Mouse (Mus musculus) T-helper 17 cell (primary cell): ENCODE results near the gene 9530003J23Rik.
"Not testable (repeated sequence)": the region's sequence is repeated elsewhere in the genome, so short reads cannot be mapped to it uniquely, and the experiment has no call there.

Experiments used
- in situ Hi-C, 2 experiments: fragments of 300-600 bp; cut with MboI, MseI; formaldehyde crosslinking; loops; 1 replicate in 1 of 2; 2 replicates in 1 of 2; pipeline ENCODE4 v1.15.1; 2025; ENCODE audit warnings: high pct_unique_total_duplicates in 2 of 2

Gene 9530003J23Rik

DNA sequence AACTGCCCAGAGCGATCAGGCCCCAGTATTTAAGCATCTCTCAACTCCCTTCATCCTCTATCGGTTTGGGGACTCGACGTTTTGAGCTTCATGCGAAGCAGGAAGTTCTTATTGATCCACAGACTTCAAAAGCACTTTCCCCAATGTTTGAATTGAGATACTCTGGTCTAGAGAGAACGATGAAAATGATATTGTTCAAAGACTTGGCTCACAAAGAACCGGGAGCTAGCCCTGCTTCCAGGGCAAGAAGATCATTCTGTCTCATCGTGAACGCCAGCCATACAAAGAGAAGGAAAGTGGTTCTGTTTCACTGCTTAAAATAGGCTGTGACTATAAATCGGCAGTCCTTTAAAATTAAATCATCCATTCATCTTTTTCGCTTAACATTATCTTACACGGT lies at the start of gene 9530003J23Rik:
Gene 9530003J23Rik (minus strand): TSS at position 101 of the 400 bp plus-strand sequence.
- in situ Hi-C loops = loop anchor here in 1 of 2 experiments (5.0 kb wide), 1 partner anchor 69 kb away; no protein-coding TSS in a partner anchor

DNA sequence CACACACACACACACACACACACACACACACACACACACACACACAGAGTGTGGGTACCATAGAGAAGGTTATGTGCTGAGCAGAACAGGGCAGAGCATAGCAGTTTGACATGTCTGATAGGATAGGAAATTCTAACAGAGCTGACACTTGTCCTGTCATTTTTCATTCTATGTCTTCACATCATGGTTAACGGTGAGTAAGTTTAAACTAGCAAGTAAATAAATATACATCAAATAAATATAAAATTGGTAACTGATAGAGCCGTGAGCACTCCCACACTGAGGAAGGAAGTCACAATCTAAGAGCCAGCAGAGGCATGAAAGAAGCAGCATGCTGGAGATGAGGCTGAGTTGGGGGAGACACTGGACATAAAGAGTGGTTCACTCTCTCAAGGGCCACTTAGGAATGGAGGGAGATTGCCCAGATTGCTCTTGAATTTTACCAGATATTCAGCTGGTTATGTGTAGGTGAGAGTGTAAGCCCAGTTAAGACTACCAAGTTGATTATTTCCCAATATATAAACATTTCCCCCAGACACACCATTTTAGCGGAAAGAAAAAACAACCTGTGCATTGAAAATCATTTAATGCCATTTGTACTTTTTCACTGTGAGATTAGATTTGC lies 48.8 kb upstream of the 9530003J23Rik start:
- in situ Hi-C loops = loop anchor here in 1 of 2 experiments (10.0 kb wide), 1 partner anchor 397 kb away; no protein-coding TSS in a partner anchor

DNA sequence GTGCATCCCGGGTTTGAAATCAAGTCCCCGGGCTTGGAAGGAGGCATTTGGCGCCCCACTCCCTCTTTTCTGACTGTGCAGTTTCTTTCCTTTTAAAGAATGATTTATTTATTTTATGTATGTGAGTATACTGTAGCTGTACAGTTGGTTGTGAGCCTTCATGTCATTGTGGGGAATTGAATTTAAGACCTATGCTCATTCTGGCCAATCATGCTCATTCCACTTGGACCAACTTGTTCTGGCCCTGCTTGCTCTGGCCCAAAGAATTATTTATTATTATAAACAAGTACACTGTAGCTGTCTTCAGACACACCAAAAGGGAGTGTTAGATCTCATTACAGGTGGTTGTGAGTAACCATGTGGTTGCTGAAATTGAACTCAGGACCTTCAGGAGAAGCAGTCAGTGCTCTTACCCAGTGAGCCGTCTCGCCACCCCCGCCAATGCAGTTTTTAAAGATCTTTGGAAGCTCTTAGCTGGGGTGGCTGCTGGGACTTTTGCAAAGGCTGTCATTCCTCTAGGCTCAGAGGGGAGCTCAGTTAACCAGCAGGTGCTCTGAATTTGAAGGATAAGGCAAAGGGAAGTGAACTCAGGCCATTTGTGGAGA lies 48.0 kb upstream of the 9530003J23Rik start:
- in situ Hi-C loops = loop anchor here in 1 of 2 experiments (10.0 kb wide), 1 partner anchor 398 kb away; no protein-coding TSS in a partner anchor

GRCm38 (mm10) chr10:117285584-117285983 lies 47.1 kb upstream of the 9530003J23Rik start:
- in situ Hi-C loops = loop anchor here in 1 of 2 experiments (10.0 kb wide), 1 partner anchor 399 kb away; no protein-coding TSS in a partner anchor

GRCm38 (mm10) chr10:117284578-117285520 lies 46.3 kb upstream of the 9530003J23Rik start:
- in situ Hi-C loops = loop anchor here in 1 of 2 experiments (10.0 kb wide), 1 partner anchor 400 kb away; no protein-coding TSS in a partner anchor

GRCm38 (mm10) chr10:117283871-117284577 lies 45.5 kb upstream of the 9530003J23Rik start:
- in situ Hi-C loops = loop anchor here in 1 of 2 experiments (10.0 kb wide), 1 partner anchor 401 kb away; no protein-coding TSS in a partner anchor

GRCm38 (mm10) chr10:117283196-117283595 lies 44.7 kb upstream of the 9530003J23Rik start:
- in situ Hi-C loops = loop anchor here in 1 of 2 experiments (10.0 kb wide), 1 partner anchor 402 kb away; no protein-coding TSS in a partner anchor

- in situ Hi-C loops = loop anchor here in 1 of 2 experiments (10.0 kb wide), 1 partner anchor 402 kb away; no protein-coding TSS in a partner anchor
Observed at GRCm38 (mm10) chr10:117282551-117282950, 44.0 kb upstream of the 9530003J23Rik start.

GRCm38 (mm10) chr10:117282049-117282448 lies 43.5 kb upstream of the 9530003J23Rik start, which contains the start of gene Lyz2:
Gene Lyz2, minus strand, starts transcription at chr10:117282321.
- in situ Hi-C loops = loop anchor here in 1 of 2 experiments (10.0 kb wide), 1 partner anchor 403 kb away; no protein-coding TSS in a partner anchor

DNA sequence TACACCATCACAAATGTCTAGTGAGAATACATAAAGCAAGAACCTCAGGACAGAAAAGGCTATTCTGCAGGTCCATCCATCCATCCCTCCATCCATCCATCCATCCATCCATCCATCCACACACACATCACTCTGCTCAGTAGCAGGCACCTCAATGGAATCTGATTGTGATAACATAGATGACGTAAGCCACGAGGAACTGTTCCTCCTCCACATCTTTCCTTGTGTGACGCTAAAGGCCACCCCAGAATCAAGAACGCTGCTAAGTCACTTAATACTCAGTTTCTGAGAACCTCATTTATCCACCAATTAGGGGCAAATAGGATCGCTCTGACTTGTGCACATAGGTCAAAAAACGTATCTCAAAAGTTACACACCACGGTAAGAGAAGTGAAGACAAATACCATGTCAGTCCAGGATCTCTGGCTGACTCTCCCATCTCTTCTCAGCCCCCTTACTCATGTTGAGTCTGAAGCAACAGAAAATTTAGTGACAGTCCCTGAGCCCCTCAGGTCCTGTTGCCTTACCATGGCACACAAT lies 42.9 kb upstream of the 9530003J23Rik start:
- in situ Hi-C loops = loop anchor here in 1 of 2 experiments (10.0 kb wide), 1 partner anchor 403 kb away; no protein-coding TSS in a partner anchor

GRCm38 (mm10) chr10:117280000-117280399 lies 41.5 kb upstream of the 9530003J23Rik start:
- in situ Hi-C loops = loop anchor here in 1 of 2 experiments (10.0 kb wide), 1 partner anchor 405 kb away; no protein-coding TSS in a partner anchor

- in situ Hi-C loops = not testable (repeated sequence)
Observed at GRCm38 (mm10) chr10:117278510-117278909, 40.0 kb upstream of the 9530003J23Rik start.

GRCm38 (mm10) chr10:117277779-117278178 lies 39.3 kb upstream of the 9530003J23Rik start:
- in situ Hi-C loops = not testable (repeated sequence)

DNA sequence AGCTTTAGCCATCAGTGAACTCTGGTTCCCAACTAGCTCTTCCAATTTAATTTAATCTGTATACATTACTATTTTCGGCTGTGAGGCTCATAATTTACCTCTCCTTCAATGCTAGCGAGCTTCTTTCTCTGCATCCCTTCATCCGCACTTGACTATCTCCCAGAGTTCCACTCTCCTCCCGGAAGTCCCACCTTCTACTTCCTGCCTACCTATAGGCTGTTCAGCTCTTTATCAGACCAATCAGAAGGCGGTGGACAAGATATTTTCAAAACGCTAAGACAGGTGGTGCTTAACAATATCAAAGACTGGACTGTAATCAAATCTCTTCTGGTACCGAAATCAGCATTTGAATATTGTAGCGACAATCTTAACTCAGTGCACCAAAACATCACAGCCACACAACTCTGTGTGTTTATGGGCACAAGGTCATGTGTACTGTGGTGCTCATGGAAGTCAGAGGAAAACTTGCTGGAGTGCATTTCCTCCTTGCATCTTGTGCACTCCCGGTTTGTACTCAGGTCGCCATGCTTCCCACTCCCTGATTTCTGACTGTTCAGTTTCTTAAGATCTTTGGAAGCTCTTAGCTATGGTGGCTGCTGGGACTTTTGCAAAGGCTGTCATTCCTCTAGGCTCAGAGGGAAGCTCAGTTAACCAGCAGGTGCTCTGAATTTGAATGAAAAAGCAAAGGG lies 37.3 kb upstream of the 9530003J23Rik start:
- in situ Hi-C loops = no loop called here

- in situ Hi-C loops = not testable (repeated sequence)
Observed at GRCm38 (mm10) chr10:117274645-117275044, 36.1 kb upstream of the 9530003J23Rik start.

- in situ Hi-C loops = no loop called here
Observed at GRCm38 (mm10) chr10:117272023-117272422, 33.5 kb upstream of the 9530003J23Rik start.

GRCm38 (mm10) chr10:117259870-117260269 lies 21.4 kb upstream of the 9530003J23Rik start:
- in situ Hi-C loops = loop anchor here (5.0 to 10.0 kb wide), 2 partner anchors 182 to 565 kb away; no protein-coding TSS in a partner anchor

GRCm38 (mm10) chr10:117235866-117236265 lies 2.6 kb downstream of the 9530003J23Rik start:
- in situ Hi-C loops = loop anchor here in 1 of 2 experiments (5.0 kb wide), 1 partner anchor 71 kb away; no protein-coding TSS in a partner anchor

DNA sequence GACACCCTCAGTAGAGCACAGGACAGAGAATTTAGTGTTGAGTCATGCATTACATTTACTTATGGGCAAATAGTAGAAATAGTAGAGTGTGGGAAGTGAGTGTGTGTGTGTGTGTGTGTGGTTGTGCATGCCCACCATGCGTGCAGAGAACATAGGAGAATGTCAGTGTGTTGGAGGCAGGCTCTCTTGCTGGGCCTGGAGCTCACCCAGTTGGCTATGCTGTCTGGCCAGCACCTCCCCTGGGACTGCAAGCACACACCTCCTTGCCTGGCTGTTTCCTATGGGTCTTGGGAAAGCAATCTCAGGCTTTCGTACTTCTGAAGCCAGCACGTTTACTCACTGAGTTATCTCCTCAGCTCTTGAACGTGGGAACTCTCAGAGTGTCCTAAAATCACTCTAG lies 3.7 kb downstream of the 9530003J23Rik start:
- in situ Hi-C loops = loop anchor here in 1 of 2 experiments (5.0 kb wide), 1 partner anchor 72 kb away; no protein-coding TSS in a partner anchor
